Mouse (Mus musculus): ENCODE results near the gene St6galnac3. TPM values are rescaled to one million over a fixed set of nuclear protein-coding genes. Genes with fewer than 3 reads are reported as not detected.
"Not testable (repeated sequence)": the region's sequence is repeated elsewhere in the genome, so short reads cannot be mapped to it uniquely, and the experiment has no call there.

Gene St6galnac3
- 9.5 and 15.6 TPM in 2 replicates for polyA plus RNA-seq (2012; rRNA removed)

- DNase-seq (ENCODE audit: low read depth): peak; percentile 95
- TF ChIP-seq POLR2A (IDR thresholded peaks at IDR 0.05; ENCODE audit: borderline replicate concordance, extremely low read depth, insufficient read depth, insufficient read length, poor library complexity, severe bottlenecking) (peak; percentile 92), CTCF (IDR thresholded peaks at IDR 0.05; ENCODE audit: borderline replicate concordance, extremely low read depth, insufficient read depth, insufficient read length) (peak; percentile 18; the same call in 1 of the 2 replicates)
These were observed at the start of gene St6galnac3 for GRCm38 (mm10) chr3:153724701-153725668. St6galnac3 (minus strand) TSS chr3:153725174.

GRCm38 (mm10) chr3:153774568-153774967, 49.6 kb upstream of the St6galnac3 start:
- DNase-seq (ENCODE audit: low read depth): no peak
- TF ChIP-seq CTCF (IDR thresholded peaks at IDR 0.05; ENCODE audit: borderline replicate concordance, extremely low read depth, insufficient read depth, insufficient read length) (no peak), POLR2A (IDR thresholded peaks at IDR 0.05; ENCODE audit: borderline replicate concordance, extremely low read depth, insufficient read depth, insufficient read length, poor library complexity, severe bottlenecking) (no peak)

GRCm38 (mm10) chr3:153771479-153771878, 46.5 kb upstream of the St6galnac3 start:
- DNase-seq (ENCODE audit: low read depth): no peak
- TF ChIP-seq CTCF (IDR thresholded peaks at IDR 0.05; ENCODE audit: borderline replicate concordance, extremely low read depth, insufficient read depth, insufficient read length): no peak
- no peak for TF ChIP-seq POLR2A (IDR thresholded peaks at IDR 0.05; ENCODE audit: borderline replicate concordance, extremely low read depth, insufficient read depth, insufficient read length, poor library complexity, severe bottlenecking)

- TF ChIP-seq CTCF (IDR thresholded peaks at IDR 0.05; ENCODE audit: borderline replicate concordance, extremely low read depth, insufficient read depth, insufficient read length) (no peak), POLR2A (IDR thresholded peaks at IDR 0.05; ENCODE audit: borderline replicate concordance, extremely low read depth, insufficient read depth, insufficient read length, poor library complexity, severe bottlenecking) (no peak)
- DNase-seq (ENCODE audit: low read depth): no peak
These were observed 45.6 kb upstream of the St6galnac3 start for GRCm38 (mm10) chr3:153770573-153770972.

GRCm38 (mm10) chr3:153769220-153769619, 44.2 kb upstream of the St6galnac3 start:
- TF ChIP-seq POLR2A (IDR thresholded peaks at IDR 0.05; ENCODE audit: borderline replicate concordance, extremely low read depth, insufficient read depth, insufficient read length, poor library complexity, severe bottlenecking) (no peak), CTCF (IDR thresholded peaks at IDR 0.05; ENCODE audit: borderline replicate concordance, extremely low read depth, insufficient read depth, insufficient read length) (no peak)
- no peak for DNase-seq (ENCODE audit: low read depth)

GRCm38 (mm10) chr3:153765171-153765570, 40.2 kb upstream of the St6galnac3 start:
- no peak for DNase-seq (ENCODE audit: low read depth)
- no peak for TF ChIP-seq POLR2A (IDR thresholded peaks at IDR 0.05; ENCODE audit: borderline replicate concordance, extremely low read depth, insufficient read depth, insufficient read length, poor library complexity, severe bottlenecking)

GRCm38 (mm10) chr3:153764760-153765159, 39.8 kb upstream of the St6galnac3 start:
- DNase-seq (ENCODE audit: low read depth): no peak
- no peak for TF ChIP-seq POLR2A (IDR thresholded peaks at IDR 0.05; ENCODE audit: borderline replicate concordance, extremely low read depth, insufficient read depth, insufficient read length, poor library complexity, severe bottlenecking)
- TF ChIP-seq CTCF (IDR thresholded peaks at IDR 0.05; ENCODE audit: borderline replicate concordance, extremely low read depth, insufficient read depth, insufficient read length): no peak

GRCm38 (mm10) chr3:153761171-153761570, 36.2 kb upstream of the St6galnac3 start:
- TF ChIP-seq CTCF (IDR thresholded peaks at IDR 0.05; ENCODE audit: borderline replicate concordance, extremely low read depth, insufficient read depth, insufficient read length): no peak
- no peak for DNase-seq (ENCODE audit: low read depth)

GRCm38 (mm10) chr3:153759269-153759668, 34.3 kb upstream of the St6galnac3 start:
- TF ChIP-seq POLR2A (IDR thresholded peaks at IDR 0.05; ENCODE audit: borderline replicate concordance, extremely low read depth, insufficient read depth, insufficient read length, poor library complexity, severe bottlenecking) (no peak), CTCF (IDR thresholded peaks at IDR 0.05; ENCODE audit: borderline replicate concordance, extremely low read depth, insufficient read depth, insufficient read length) (no peak)
- DNase-seq (ENCODE audit: low read depth): no peak

GRCm38 (mm10) chr3:153756500-153756996, 31.6 kb upstream of the St6galnac3 start:
- TF ChIP-seq CTCF (IDR thresholded peaks at IDR 0.05; ENCODE audit: borderline replicate concordance, extremely low read depth, insufficient read depth, insufficient read length) (peak; percentile 30; the same call in 1 of the 2 replicates), POLR2A (IDR thresholded peaks at IDR 0.05; ENCODE audit: borderline replicate concordance, extremely low read depth, insufficient read depth, insufficient read length, poor library complexity, severe bottlenecking) (no peak)
- no peak for DNase-seq (ENCODE audit: low read depth)

GRCm38 (mm10) chr3:153755785-153756326, 30.9 kb upstream of the St6galnac3 start:
- DNase-seq (ENCODE audit: low read depth): not testable (repeated sequence)

- TF ChIP-seq POLR2A (IDR thresholded peaks at IDR 0.05; ENCODE audit: borderline replicate concordance, extremely low read depth, insufficient read depth, insufficient read length, poor library complexity, severe bottlenecking): no peak
- no peak for TF ChIP-seq CTCF (IDR thresholded peaks at IDR 0.05; ENCODE audit: borderline replicate concordance, extremely low read depth, insufficient read depth, insufficient read length)
- DNase-seq (ENCODE audit: low read depth): no peak
These were observed 26.5 kb upstream of the St6galnac3 start for GRCm38 (mm10) chr3:153751435-153751834.
